Mouse (Mus musculus): ENCODE measurements around the gene Tlr3. TPM values are rescaled to one million over a fixed set of nuclear protein-coding genes. Genes with fewer than 3 reads are reported as not detected.

The Tlr3 gene
- polyA plus RNA-seq, 1 experiment from 2014 or later = 2.8 TPM

DNA sequence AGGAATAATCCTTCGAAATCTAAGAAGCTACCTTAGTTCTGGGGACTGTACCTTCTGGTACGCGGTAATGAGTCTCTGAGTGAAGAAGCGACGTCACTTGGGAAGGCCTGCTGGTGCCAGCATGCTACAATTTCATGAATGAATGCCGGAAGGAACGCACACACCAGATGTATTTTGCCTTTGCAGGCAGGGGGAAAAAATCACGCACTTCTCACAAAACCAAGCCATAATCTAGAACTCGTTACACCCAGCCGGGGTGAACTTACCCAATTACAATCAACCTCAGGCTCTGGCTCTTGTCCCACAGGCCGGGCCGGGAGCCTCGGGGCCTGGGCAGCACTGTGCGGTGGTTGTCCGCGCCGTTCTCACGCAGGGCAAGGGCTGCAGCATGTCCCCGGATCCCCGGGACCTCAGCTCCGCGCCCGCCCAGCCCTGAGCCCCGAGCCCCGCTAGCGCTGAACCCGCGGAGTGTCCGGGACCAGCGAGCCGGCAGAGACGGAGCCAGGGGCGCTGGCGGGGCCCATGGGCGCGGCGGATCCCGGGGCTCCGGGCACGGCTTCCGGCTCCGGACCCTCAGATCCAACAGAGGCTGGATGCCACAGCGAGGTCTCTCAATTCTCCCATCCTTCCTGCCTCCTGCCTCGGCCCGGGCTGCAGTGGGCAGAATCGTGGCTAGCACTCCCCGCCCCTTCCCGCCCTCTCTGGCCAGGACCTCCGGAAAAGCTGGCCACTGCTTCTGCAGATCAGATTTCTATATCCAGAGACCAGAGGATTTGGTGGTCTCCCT lies 52.6 kb downstream of the Tlr3 start:
- Histone ChIP-seq H3K27ac (ENCODE audit: low read depth) (peak overlapping the region; percentile 42; the same call in 1 of the 2 replicates), H3K36me3 (ENCODE audit: insufficient read depth) (peaks cover 6% of the 10 kb centered on the region; the same call in 1 of the 2 replicates), H3K4me1 (ENCODE audit: insufficient read depth) (no peaks in the 10 kb centered on the region; the same call in 1 of the 2 replicates), H3K4me2 (peak overlapping the region; percentile 85), H3K9ac (peak overlapping the region; percentile 89), H3K27me3 (ENCODE audit: insufficient read depth, low read length) (no peaks in the 10 kb centered on the region), H3K4me3 (ENCODE audit: low read depth, low read length) (peak overlapping the region; percentile 66), H3K9me3 (ENCODE audit: low read depth, low read length) (no peaks in the 10 kb centered on the region)
- WGBS = 3% methylated on average over 49 of the region's 49 CpGs
- TF ChIP-seq CTCF (IDR thresholded peaks at IDR 0.05; ENCODE audit: low read depth) = no peak
- ATAC-seq (ENCODE audit: insufficient read depth) (peak; percentile 92), DNase-seq (peak; percentile 73)

DNA sequence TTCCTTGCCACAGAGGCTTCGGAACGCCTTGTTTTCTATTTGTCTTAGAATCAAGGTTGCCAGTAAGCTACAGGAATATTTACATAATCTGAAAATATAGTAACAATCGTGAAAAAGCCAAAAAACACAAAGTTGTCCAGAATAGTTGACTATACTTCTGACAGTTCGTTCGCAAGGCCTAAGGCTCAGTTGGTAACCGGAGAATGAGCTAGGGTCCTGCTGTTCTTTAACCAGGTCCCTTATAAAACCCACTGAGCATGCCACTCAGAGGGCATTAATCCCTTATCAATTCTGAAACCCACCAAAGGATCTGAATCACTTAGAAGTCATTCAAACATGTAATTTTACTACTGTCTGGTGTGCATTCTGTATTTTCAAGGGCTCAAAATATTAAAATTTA lies 55.1 kb downstream of the Tlr3 start:
- Histone ChIP-seq H3K4me1 (ENCODE audit: insufficient read depth) (no peaks in the 10 kb centered on the region; the same call in 1 of the 2 replicates), H3K9me3 (ENCODE audit: low read depth, low read length) (no peaks in the 10 kb centered on the region), H3K27me3 (ENCODE audit: insufficient read depth, low read length) (no peaks in the 10 kb centered on the region), H3K4me2 (no peak overlapping the region), H3K36me3 (ENCODE audit: insufficient read depth) (peaks cover 14% of the 10 kb centered on the region; the same call in 1 of the 2 replicates), H3K4me3 (ENCODE audit: low read depth, low read length) (no peak overlapping the region), H3K27ac (ENCODE audit: low read depth) (no peak overlapping the region), H3K9ac (no peak overlapping the region)
- WGBS = 85% methylated on average over 6 of the region's 6 CpGs
- TF ChIP-seq CTCF (IDR thresholded peaks at IDR 0.05; ENCODE audit: low read depth) = no peak
- ATAC-seq (ENCODE audit: insufficient read depth) (no peak), DNase-seq (no peak)

Other genes with a start within 250 kb of the Tlr3 start
- not detected in 2 replicates for gene F11, start 149.0 kb downstream of the Tlr3 start, polyA plus RNA-seq (2014; fragmentation: Nextera tagmentation; extraction: Ambion mirVana)
- gene Klkb1, start 116.2 kb downstream of the Tlr3 start, polyA plus RNA-seq (2014; fragmentation: Nextera tagmentation; extraction: Ambion mirVana) = not detected in 2 replicates
- gene Gm45753, start 102.6 kb downstream of the Tlr3 start, polyA plus RNA-seq (2014; fragmentation: Nextera tagmentation; extraction: Ambion mirVana) = not detected in 2 replicates
- gene Cyp4v3, start 77.9 kb downstream of the Tlr3 start, polyA plus RNA-seq (2014; fragmentation: Nextera tagmentation; extraction: Ambion mirVana) = 0.75 and 1.5 TPM in 2 replicates
- 19.0 and 19.1 TPM in 2 replicates for gene Fam149a, start 28.8 kb downstream of the Tlr3 start, polyA plus RNA-seq (2014; fragmentation: Nextera tagmentation; extraction: Ambion mirVana)
- gene Sorbs2, start 96.7 kb upstream of the Tlr3 start, polyA plus RNA-seq (2014; fragmentation: Nextera tagmentation; extraction: Ambion mirVana) = 23.3 and 26.2 TPM in 2 replicates